Mouse (Mus musculus) forebrain, embryonic 16.5 days (tissue): ENCODE measurements around the gene Icosl. TPM values are rescaled to one million over a fixed set of nuclear protein-coding genes. Genes with fewer than 3 reads are reported as not detected.

Source experiments
- ATAC-seq: fragments of 200-750 bp; cut with Nextera tagmentation; 2 replicates; pipeline ENCODE4 v1.8.0; 2017; ENCODE audit warnings: mild to moderate bottlenecking, moderate library complexity
- H3K27ac ChIP-seq: fragments of 300-500 bp; sonication (generic); 2 replicates; pipeline ENCODE4 v1.5.1; 2014; ENCODE audit warnings: low read length, control low read depth
- H3K27me3 ChIP-seq: fragments of 300-500 bp; sonication (generic); replicated peaks from 2 replicates; pipeline ENCODE4 v1.6.1; 2014; ENCODE audit warnings: low read length; ENCODE audit not compliant: control insufficient read depth, insufficient read depth
- H3K36me3 ChIP-seq: fragments of 300-500 bp; sonication (generic); 2 replicates; pipeline ENCODE4 v1.6.1; 2014; ENCODE audit not compliant: control insufficient read depth, insufficient read depth
- H3K4me1 ChIP-seq: fragments of 300-500 bp; sonication (generic); replicated peaks from 2 replicates; pipeline ENCODE4 v1.6.1; 2014; ENCODE audit warnings: low read length; ENCODE audit not compliant: control insufficient read depth, insufficient read depth
- H3K4me2 ChIP-seq: fragments of 300-500 bp; sonication (generic); 2 replicates; pipeline ENCODE4 v1.6.1; 2014; ENCODE audit warnings: mild to moderate bottlenecking, low read length, control low read depth
- H3K4me3 ChIP-seq: fragments of 300-500 bp; sonication (generic); replicated peaks from 2 replicates; pipeline ENCODE4 v1.5.1; 2014; ENCODE audit warnings: mild to moderate bottlenecking, low read length, control low read depth
- H3K9ac ChIP-seq: fragments of 300-500 bp; sonication (generic); replicated peaks from 2 replicates; pipeline ENCODE4 v1.6.1; 2014; ENCODE audit warnings: low read depth, low read length, control low read depth
- H3K9me3 ChIP-seq: fragments of 300-500 bp; sonication (generic); 2 replicates; pipeline ENCODE4 v1.6.1; 2016; ENCODE audit warnings: low read length; ENCODE audit not compliant: control insufficient read depth
- WGBS: fragments of 180-500 bp; shearing (Covaris S2); extraction: QIAGEN DNeasy Blood & Tissue Kit; methylation state at CpG from one replicate; pipeline ENCODE4 v1.1.7; 2014; 5-methylcytosine and 5-hydroxymethylcytosine counted together
- polyA plus RNA-seq: library from polyadenylated mRNA; unstranded; fragments of >200 nt; fragmentation: Nextera tagmentation; extraction: Ambion mirVana; gene quantifications from 2 replicates; pipeline ENCODE4 v1.2.1, GENCODE M21; 2015

The Icosl gene
- polyA plus RNA-seq, 1 experiment from 2014 or later = 0.38 TPM

- Histone ChIP-seq H3K27ac (no peak overlapping the region), H3K4me3 (no peak overlapping the region), H3K9me3 (no peaks in the 10 kb centered on the region), H3K36me3 (no peaks in the 10 kb centered on the region), H3K27me3 (no peaks in the 10 kb centered on the region), H3K9ac (no peak overlapping the region), H3K4me1 (0 out of 2 replicates have a peak, but pooled peaks cover 3% of the 10 kb centered on the region), H3K4me2 (no peak overlapping the region)
- WGBS = 63% methylated on average over 9 of the region's 9 CpGs
- no peak for ATAC-seq
Measured at GRCm38 (mm10) chr10:78127046-78127870, 58.2 kb downstream of the Icosl start.

- WGBS = 88% methylated on average over 1 of the region's 1 CpGs
- H3K4me2 ChIP-seq = no peak overlapping the region
Measured at GRCm38 (mm10) chr10:78127931-78128330, 58.8 kb downstream of the Icosl start.

GRCm38 (mm10) chr10:78128647-78129046 lies 59.5 kb downstream of the Icosl start:
- Histone ChIP-seq H3K9me3 (no peaks in the 10 kb centered on the region), H3K4me3 (no peak overlapping the region), H3K4me1 (0 out of 2 replicates have a peak, but pooled peaks cover 3% of the 10 kb centered on the region), H3K36me3 (no peaks in the 10 kb centered on the region), H3K4me2 (no peak overlapping the region), H3K27ac (no peak overlapping the region), H3K9ac (no peak overlapping the region), H3K27me3 (no peaks in the 10 kb centered on the region)
- WGBS = 73% methylated on average over 2 of the region's 2 CpGs
- no peak for ATAC-seq

More at GRCm38 (mm10) chr10:78127931-78128330, 58.8 kb downstream of the Icosl start:
- no peaks in the 10 kb centered on the region for H3K27me3 ChIP-seq
- H3K36me3 ChIP-seq = no peaks in the 10 kb centered on the region
- H3K4me1 ChIP-seq = 0 out of 2 replicates have a peak, but pooled peaks cover 3% of the 10 kb centered on the region
- no peak overlapping the region for H3K9ac ChIP-seq
- H3K9me3 ChIP-seq = no peaks in the 10 kb centered on the region
- no peak for ATAC-seq
- no peak overlapping the region for H3K4me3 ChIP-seq
- no peak overlapping the region for H3K27ac ChIP-seq

- WGBS = 62% methylated on average over 11 of the region's 11 CpGs
- Histone ChIP-seq H3K9ac (no peak overlapping the region), H3K9me3 (no peaks in the 10 kb centered on the region), H3K4me3 (no peak overlapping the region), H3K4me2 (no peak overlapping the region), H3K4me1 (0 out of 2 replicates have a peak, but pooled peaks cover 3% of the 10 kb centered on the region), H3K36me3 (no peaks in the 10 kb centered on the region), H3K27ac (no peak overlapping the region), H3K27me3 (no peaks in the 10 kb centered on the region)
- ATAC-seq = no peak
Measured at GRCm38 (mm10) chr10:78129423-78129822, 60.3 kb downstream of the Icosl start.

- Histone ChIP-seq H3K9me3 (no peaks in the 10 kb centered on the region), H3K27me3 (no peaks in the 10 kb centered on the region)
- ATAC-seq = no peak
Measured at GRCm38 (mm10) chr10:78129998-78130397, 60.9 kb downstream of the Icosl start.

More at GRCm38 (mm10) chr10:78129998-78130397, 60.9 kb downstream of the Icosl start:
- no peak overlapping the region for H3K4me3 ChIP-seq
- WGBS = 81% methylated on average over 4 of the region's 4 CpGs
- no peak overlapping the region for H3K9ac ChIP-seq
- no peak overlapping the region for H3K4me2 ChIP-seq
- H3K27ac ChIP-seq = no peak overlapping the region
- peaks cover 4% of the 10 kb centered on the region for H3K4me1 ChIP-seq
- no peaks in the 10 kb centered on the region for H3K36me3 ChIP-seq

Other genes starting within 250 kb of the Icosl start
- not detected in 2 replicates for gene Krtap10-4, start 242.2 kb upstream of the Icosl start, polyA plus RNA-seq
- gene Krtap10-10, start 233.4 kb upstream of the Icosl start, polyA plus RNA-seq = not detected in 2 replicates
- not detected in 2 replicates for gene Gm36176, start 222.5 kb upstream of the Icosl start, polyA plus RNA-seq
- not detected in 2 replicates for gene Gm10318, start 216.4 kb upstream of the Icosl start, polyA plus RNA-seq
- gene Gm3285, start 207.3 kb upstream of the Icosl start, polyA plus RNA-seq = not detected in 2 replicates
- gene Lrrc3, start 166.8 kb upstream of the Icosl start, polyA plus RNA-seq = 10.9 and 15.7 TPM in 2 replicates
- 3.0 and 5.0 TPM in 2 replicates for gene Trpm2, start 98.7 kb upstream of the Icosl start, polyA plus RNA-seq
- 33.7 and 36.0 TPM in 2 replicates for gene 1810043G02Rik, start 90.8 kb upstream of the Icosl start, polyA plus RNA-seq
- 109 and 117 TPM in 2 replicates for gene Pfkl, start 59.2 kb upstream of the Icosl start, polyA plus RNA-seq
- gene Dnmt3l, start 27.4 kb upstream of the Icosl start, polyA plus RNA-seq = not detected in 2 replicates
- gene Aire, start 25.7 kb upstream of the Icosl start, polyA plus RNA-seq = 0.34 TPM in 1 of 2 replicates, not detected in the other
- 22.9 and 29.4 TPM in 2 replicates for gene D10Jhu81e, start 100.5 kb downstream of the Icosl start, polyA plus RNA-seq
- gene Pwp2, start 115.8 kb downstream of the Icosl start, polyA plus RNA-seq = 24.5 TPM in 2 replicates
- gene Trappc10, start 175.3 kb downstream of the Icosl start, polyA plus RNA-seq = 21.6 and 22.8 TPM in 2 replicates